Mouse (Mus musculus): ENCODE data around the gene Cfap161. TPM values are rescaled to one million over a fixed set of nuclear protein-coding genes. Genes with fewer than 3 reads are reported as not detected.

The Cfap161 gene
- polyA plus RNA-seq, 1 experiment from 2014 or later = not detected

DNA sequence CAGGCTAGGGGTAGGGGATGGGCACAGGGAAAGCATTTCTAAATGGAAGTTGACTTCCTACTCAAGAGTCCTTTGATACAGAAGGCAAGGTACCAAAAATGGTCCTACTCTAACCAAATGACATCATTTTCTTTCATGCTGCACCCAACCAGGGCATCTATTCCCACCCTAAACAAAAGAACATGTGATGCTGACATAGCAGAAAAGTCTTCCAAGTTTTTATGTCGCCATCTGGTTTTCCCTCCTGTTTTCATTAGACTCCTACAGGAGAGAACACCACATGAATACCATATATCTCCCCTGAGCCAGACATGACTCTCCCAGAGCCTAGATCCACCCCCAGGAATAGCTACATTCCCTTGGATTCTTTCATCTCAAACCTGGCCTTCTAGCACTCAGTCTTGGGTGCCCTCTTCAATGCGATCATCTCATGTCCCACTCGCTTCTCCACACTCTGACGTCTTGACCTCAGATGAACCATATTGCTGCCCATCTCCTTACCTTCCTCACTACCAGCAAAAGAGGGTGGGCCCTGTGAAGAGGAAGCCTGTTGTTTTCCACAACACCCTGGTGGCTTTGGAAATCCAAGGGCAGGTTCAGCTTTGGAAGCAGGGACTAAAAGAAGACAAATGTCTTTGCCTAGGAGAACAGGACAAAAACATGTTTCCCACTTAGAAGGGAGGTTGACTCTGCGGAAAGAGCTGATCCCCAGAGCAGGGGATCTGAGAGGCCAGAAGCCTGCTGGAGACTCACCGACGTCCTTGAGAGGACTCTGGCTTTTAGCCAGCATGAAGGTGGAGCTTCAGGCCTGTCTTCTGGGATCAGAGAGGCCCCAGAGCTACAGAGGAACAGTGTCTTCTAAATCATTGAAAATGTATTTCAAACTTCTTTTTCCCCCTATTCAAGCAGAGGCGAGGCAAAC is 6.1 kb upstream of the Cfap161 start:
- no peak overlapping the region for H3K9ac ChIP-seq
- ATAC-seq (ENCODE audit: low read depth) = no peak
- H3K4me2 ChIP-seq = no peak overlapping the region
- 78% methylated on average over 8 of the region's 8 CpGs for WGBS
- H3K27ac ChIP-seq (replicated peaks) = no peak overlapping the region
- no peaks in the 10 kb centered on the region for H3K36me3 ChIP-seq
- no peaks in the 10 kb centered on the region for H3K27me3 ChIP-seq
- H3K4me3 ChIP-seq = no peak overlapping the region
- H3K9me3 ChIP-seq = no peaks in the 10 kb centered on the region
- no peaks in the 10 kb centered on the region for H3K4me1 ChIP-seq (replicated peaks)

DNA sequence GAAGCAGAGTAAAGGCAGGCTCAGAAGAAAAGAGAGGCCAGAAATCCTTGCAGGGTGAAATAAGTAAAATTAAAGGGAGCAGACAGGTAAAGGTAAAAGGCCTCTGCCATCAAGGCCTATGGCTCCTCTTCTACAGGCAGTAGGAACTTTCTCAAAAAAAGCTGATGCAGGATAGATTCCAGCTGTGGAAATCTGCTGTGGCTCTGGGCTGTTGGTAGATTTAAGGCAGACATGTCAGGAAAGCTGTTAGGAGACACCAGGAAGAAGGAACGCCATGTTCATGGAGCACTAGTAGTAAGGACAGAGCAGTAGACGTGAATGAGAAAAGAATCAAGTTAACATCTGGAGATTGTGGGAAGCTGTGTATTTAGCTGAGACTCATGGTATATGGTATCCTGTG is 5.4 kb upstream of the Cfap161 start:
- WGBS = 97% methylated on average over 2 of the region's 2 CpGs
- ATAC-seq (ENCODE audit: low read depth) = no peak
- no peaks in the 10 kb centered on the region for H3K4me1 ChIP-seq (replicated peaks)
- no peaks in the 10 kb centered on the region for H3K27me3 ChIP-seq
- no peak overlapping the region for H3K27ac ChIP-seq (replicated peaks)
- H3K36me3 ChIP-seq = no peaks in the 10 kb centered on the region
- H3K4me3 ChIP-seq = no peak overlapping the region
- H3K9me3 ChIP-seq = no peaks in the 10 kb centered on the region
- H3K9ac ChIP-seq = no peak overlapping the region
- H3K4me2 ChIP-seq = no peak overlapping the region

DNA sequence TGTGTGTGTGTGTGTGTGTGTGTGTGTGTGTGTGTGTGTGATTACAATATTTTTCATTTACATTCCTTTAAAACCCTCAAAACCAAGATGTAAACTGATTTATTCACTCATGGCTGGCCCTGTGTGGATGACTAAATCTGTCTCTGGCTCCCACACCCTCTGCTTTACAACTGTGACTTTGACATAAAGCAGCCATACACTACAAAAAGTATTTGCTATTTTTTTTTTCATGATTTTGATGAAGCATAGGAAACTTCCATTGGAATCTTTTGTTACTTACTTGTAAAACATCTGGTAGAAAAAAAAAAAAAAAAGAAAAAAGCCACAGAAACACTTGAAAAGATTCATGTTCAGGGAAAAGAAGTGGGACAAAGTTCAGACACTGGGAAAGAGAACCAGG is 3.3 kb upstream of the Cfap161 start:
- Histone ChIP-seq H3K4me3 (no peak overlapping the region), H3K27ac (replicated peaks) (no peak overlapping the region), H3K9ac (no peak overlapping the region), H3K9me3 (no peaks in the 10 kb centered on the region), H3K36me3 (no peaks in the 10 kb centered on the region), H3K4me1 (replicated peaks) (peaks cover 9% of the 10 kb centered on the region), H3K27me3 (no peaks in the 10 kb centered on the region), H3K4me2 (no peak overlapping the region)
- no peak for ATAC-seq (ENCODE audit: low read depth)

DNA sequence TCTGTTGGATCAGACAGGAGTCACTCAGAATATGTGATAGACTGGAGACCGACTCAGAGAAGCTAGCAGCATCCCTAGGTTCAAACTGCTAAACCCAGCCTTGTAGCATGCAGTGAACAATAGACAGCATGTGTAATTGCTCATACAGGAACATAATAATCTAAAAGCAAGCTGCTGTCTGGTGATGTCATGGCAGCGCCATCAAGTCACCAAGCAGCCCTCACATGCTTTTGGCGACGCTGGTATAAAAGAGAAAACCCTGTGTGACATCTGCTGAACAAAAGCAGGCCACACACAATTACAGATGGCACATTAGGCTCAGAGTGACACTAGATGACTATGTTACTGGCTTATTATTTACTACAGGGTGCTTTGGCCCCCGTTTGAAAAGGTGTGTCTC is 1.5 kb upstream of the Cfap161 start:
- Histone ChIP-seq H3K36me3 (no peaks in the 10 kb centered on the region), H3K4me2 (no peak overlapping the region), H3K4me1 (replicated peaks) (peaks cover 9% of the 10 kb centered on the region), H3K9me3 (no peaks in the 10 kb centered on the region), H3K9ac (no peak overlapping the region), H3K27ac (replicated peaks) (no peak overlapping the region), H3K4me3 (no peak overlapping the region), H3K27me3 (no peaks in the 10 kb centered on the region)
- no peak for ATAC-seq (ENCODE audit: low read depth)
- 46% methylated on average over 5 of the region's 5 CpGs for WGBS

DNA sequence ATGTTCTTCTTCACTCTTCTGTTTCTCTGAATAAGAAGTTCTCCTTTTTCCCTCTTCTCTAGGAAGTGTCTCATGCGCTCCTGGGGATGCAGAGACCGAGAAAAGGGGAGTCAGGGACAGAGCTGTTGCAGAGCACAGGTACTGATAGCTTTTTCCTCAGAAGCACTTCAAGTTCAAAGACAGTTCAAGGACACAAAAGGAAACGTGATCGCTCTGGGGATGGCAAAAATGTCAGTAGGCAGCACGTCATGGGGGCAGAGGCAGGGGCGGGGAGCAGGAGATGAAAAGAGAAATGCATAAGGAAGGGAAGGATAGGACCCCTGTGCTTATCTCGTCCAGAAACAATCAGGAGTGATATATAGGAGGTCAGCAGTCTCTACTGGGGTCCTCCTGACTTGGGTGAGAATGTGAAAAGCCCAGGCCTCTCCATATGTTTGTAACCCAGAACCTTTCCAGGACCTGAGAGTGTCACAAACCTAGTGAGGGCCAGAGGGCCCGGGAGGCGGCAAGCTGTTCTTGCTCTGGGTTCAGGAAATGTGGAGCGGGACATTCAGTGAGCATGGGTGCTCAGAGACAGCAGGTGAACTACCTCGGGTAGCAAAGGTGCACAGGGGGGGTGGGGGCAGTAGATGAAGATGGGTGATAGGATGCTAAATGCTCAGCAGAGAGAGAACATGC is 535 bp downstream of the Cfap161 start:
- Histone ChIP-seq H3K27me3 (no peaks in the 10 kb centered on the region), H3K4me1 (replicated peaks) (peaks cover 9% of the 10 kb centered on the region), H3K9me3 (no peaks in the 10 kb centered on the region), H3K36me3 (no peaks in the 10 kb centered on the region), H3K4me3 (no peak overlapping the region), H3K27ac (replicated peaks) (no peak overlapping the region), H3K4me2 (peak overlapping the region; percentile 34), H3K9ac (no peak overlapping the region)
- 43% methylated on average over 11 of the region's 11 CpGs for WGBS
- peak; percentile 32; the same call in 1 of the 2 replicates for ATAC-seq (ENCODE audit: low read depth)

DNA sequence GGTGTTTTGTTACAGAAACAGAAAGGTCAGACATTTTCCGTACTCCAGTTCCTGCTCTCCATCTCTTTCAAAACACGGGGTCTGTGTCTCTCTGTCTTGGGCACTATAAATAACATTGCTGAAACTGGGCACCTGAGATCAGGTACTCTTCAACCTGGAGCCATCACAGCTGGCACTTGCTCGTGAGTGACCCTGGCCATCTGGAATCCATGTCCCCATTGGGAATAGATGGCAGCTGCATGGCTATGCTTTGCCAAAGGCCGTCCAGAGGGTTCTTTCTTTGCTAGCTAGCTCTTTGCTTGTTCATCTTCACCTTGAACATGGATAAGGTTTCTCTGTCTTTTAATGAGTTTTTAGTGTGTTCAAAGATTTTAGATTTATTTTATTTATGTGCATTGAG is 13.8 kb downstream of the Cfap161 start:
- WGBS = 69% methylated on average over 4 of the region's 4 CpGs
- H3K36me3 ChIP-seq = no peaks in the 10 kb centered on the region
- H3K4me1 ChIP-seq (replicated peaks) = no peaks in the 10 kb centered on the region

DNA sequence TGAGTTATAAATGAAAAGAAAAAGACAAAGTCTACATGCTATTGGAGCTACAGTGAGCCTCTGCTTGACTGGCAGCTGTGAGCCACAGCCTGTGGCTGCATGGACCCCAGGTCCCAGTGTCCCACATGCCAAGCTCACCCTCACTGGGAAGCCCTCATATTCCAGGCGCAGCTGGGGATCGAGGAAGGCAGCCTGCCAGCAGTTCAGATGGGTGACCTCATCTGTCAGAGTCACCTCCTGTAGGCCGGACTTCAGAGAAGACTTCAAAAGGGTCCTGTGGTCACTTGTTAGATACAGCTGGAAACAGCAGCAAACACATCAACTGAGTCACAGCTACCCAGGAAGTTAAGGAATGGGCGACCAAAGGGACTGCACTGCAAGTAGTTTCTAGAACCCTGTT is 14.7 kb downstream of the Cfap161 start:
- Histone ChIP-seq H3K4me2 (no peak overlapping the region), H3K27me3 (no peaks in the 10 kb centered on the region), H3K9me3 (no peaks in the 10 kb centered on the region), H3K27ac (replicated peaks) (no peak overlapping the region), H3K4me1 (replicated peaks) (no peaks in the 10 kb centered on the region), H3K36me3 (no peaks in the 10 kb centered on the region), H3K4me3 (no peak overlapping the region), H3K9ac (no peak overlapping the region)
- ATAC-seq (ENCODE audit: low read depth) = no peak
- 78% methylated on average over 4 of the region's 4 CpGs for WGBS

More for the DNA sequence above, 13.8 kb downstream of the Cfap161 start:
- Histone ChIP-seq H3K27me3 (no peaks in the 10 kb centered on the region), H3K9me3 (no peaks in the 10 kb centered on the region), H3K27ac (replicated peaks) (no peak overlapping the region), H3K4me3 (no peak overlapping the region), H3K4me2 (no peak overlapping the region), H3K9ac (no peak overlapping the region)
- ATAC-seq (ENCODE audit: low read depth) = no peak

DNA sequence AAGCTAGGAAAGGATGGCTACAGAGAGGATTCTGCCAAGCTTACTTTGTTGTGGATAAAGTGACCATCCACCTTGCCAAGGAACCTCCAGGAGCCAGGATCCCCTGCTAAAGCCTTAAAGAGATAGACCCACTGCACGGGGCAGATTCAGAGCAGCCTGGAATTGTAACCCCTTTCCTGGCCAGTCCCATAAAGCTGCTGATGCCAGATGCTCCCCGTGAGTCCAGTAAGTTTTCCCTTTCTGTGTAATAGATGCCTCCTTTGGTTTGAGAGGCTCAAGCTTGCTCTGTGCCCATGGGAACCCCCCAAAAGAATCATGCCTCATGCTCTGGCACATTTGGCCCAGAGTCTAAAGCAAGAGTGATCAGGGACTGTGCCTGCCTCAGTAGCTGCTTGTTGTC is 15.7 kb downstream of the Cfap161 start:
- H3K27ac ChIP-seq (replicated peaks) = no peak overlapping the region
- WGBS = 80% methylated on average over 2 of the region's 2 CpGs
- no peak overlapping the region for H3K4me3 ChIP-seq
- no peaks in the 10 kb centered on the region for H3K9me3 ChIP-seq
- no peak overlapping the region for H3K4me2 ChIP-seq
- no peaks in the 10 kb centered on the region for H3K36me3 ChIP-seq
- no peak overlapping the region for H3K9ac ChIP-seq
- no peaks in the 10 kb centered on the region for H3K27me3 ChIP-seq
- ATAC-seq (ENCODE audit: low read depth) = no peak
- no peaks in the 10 kb centered on the region for H3K4me1 ChIP-seq (replicated peaks)

DNA sequence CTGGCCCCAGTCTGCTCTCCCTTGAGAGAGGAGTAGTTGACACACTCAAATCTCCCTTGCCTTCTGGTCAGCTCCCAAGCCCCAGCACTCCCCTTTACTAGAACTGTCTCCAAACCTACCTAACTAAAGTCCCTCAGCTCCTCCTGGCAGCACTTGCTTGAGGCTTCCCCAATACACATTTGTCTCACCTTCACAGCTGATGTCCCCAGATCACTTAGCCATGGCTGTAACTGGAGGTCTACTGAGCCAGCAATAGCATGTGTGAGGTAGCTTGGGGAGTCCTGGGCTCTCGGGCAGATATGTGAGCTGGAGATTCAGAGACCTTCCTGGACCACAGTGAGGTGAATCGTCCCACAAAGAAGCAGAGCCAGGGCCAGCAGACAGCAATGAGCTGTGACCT is 16.2 kb downstream of the Cfap161 start:
- H3K27ac ChIP-seq (replicated peaks) = no peak overlapping the region
- ATAC-seq (ENCODE audit: low read depth) = no peak
- no peaks in the 10 kb centered on the region for H3K4me1 ChIP-seq (replicated peaks)
- H3K9ac ChIP-seq = no peak overlapping the region
- no peaks in the 10 kb centered on the region for H3K9me3 ChIP-seq
- WGBS = 86% methylated on average over 2 of the region's 2 CpGs
- no peak overlapping the region for H3K4me3 ChIP-seq
- no peaks in the 10 kb centered on the region for H3K36me3 ChIP-seq
- no peak overlapping the region for H3K4me2 ChIP-seq
- no peaks in the 10 kb centered on the region for H3K27me3 ChIP-seq

DNA sequence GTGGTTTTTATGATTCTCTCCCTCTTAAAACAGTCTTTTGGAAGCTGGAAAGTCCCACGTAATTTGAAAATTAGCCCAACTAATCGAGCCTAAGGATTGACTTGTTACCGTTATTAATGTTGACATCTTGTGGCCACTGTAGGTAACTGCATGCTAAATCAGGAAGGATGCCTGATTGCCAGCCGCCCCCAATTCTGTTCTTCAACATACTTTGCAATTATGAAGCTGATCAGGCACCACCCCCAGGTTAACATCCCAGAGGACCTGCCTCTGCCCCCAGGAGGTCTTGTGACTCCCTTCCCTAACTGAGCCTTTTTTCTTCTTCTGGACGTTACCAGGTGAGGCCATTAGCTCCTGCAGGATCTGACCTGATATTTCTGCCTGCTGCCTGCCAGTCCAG is 20.0 kb downstream of the Cfap161 start:
- ATAC-seq (ENCODE audit: low read depth) = no peak
- Histone ChIP-seq H3K4me3 (no peak overlapping the region), H3K36me3 (no peaks in the 10 kb centered on the region), H3K4me2 (no peak overlapping the region), H3K4me1 (replicated peaks) (no peaks in the 10 kb centered on the region), H3K27me3 (no peaks in the 10 kb centered on the region), H3K9ac (no peak overlapping the region), H3K27ac (replicated peaks) (no peak overlapping the region), H3K9me3 (no peaks in the 10 kb centered on the region)
- WGBS = 33% methylated on average over 5 of the region's 5 CpGs

DNA sequence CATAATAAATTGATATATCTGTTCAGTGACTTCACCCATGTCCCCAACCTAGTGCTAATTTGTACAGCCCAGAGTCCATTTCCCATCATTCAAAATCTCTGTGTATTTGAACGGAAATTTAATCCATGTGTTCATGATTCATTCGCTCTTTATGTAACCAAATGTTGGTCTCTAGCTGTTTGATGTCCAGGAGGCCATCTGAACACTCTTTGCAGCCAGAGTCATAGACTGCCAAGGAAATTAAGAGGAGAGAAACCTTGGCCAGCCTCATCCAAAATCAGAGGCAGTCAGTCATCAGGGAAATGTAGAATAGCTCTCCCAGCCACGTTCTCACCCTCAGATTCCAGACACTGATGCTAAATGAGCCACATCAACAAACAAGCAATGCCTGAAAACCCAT is 31.0 kb downstream of the Cfap161 start:
- no peak for ATAC-seq (ENCODE audit: low read depth)

DNA sequence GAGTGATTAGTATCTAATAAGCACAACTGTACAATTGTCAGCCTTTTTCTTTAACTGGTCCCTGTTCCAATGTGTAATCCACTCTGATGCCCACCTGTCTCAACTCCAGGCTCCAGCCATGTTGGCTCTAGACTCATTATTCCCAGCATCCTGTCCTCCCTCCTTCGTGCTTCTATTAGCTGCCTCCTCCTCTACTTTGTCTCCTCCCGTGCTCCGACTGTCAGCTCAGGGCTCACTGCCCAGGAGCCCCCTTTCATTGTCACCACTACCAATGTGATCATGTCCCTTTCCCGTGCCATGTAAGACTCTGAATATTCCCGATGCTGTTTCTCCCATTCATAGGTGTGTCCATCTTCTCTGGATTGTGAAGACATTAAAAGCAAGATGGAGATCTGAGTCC is 32.3 kb downstream of the Cfap161 start:
- no peaks in the 10 kb centered on the region for H3K27me3 ChIP-seq
- H3K4me1 ChIP-seq (replicated peaks) = no peaks in the 10 kb centered on the region
- 83% methylated on average over 5 of the region's 5 CpGs for WGBS
- H3K4me2 ChIP-seq = no peak overlapping the region
- no peak overlapping the region for H3K9ac ChIP-seq
- no peaks in the 10 kb centered on the region for H3K9me3 ChIP-seq
- no peak overlapping the region for H3K4me3 ChIP-seq
- no peaks in the 10 kb centered on the region for H3K36me3 ChIP-seq
- no peak overlapping the region for H3K27ac ChIP-seq (replicated peaks)
- ATAC-seq (ENCODE audit: low read depth) = no peak

More for the DNA sequence above, 31.0 kb downstream of the Cfap161 start:
- H3K4me3 ChIP-seq = no peak overlapping the region
- no peaks in the 10 kb centered on the region for H3K27me3 ChIP-seq
- no peaks in the 10 kb centered on the region for H3K9me3 ChIP-seq
- 76% methylated on average over 3 of the region's 3 CpGs for WGBS
- H3K4me1 ChIP-seq (replicated peaks) = no peaks in the 10 kb centered on the region
- no peak overlapping the region for H3K27ac ChIP-seq (replicated peaks)
- H3K4me2 ChIP-seq = no peak overlapping the region
- H3K36me3 ChIP-seq = no peaks in the 10 kb centered on the region
- H3K9ac ChIP-seq = no peak overlapping the region

Data from neural tube, embryonic 13.5 days (tissue).